ENCODE assay signal across 8 mouse cellular contexts in genomic region chr2:169158005-169158673, GRCm38 (mm10).
DNase-seq lines count a peak whose midpoint lies in the region; ATAC-seq and TF ChIP-seq lines count a peak whose summit lies in the region.
"Had no signal": no experiment of that assay in that cellular context is flagged by ENCODE, and none has a peak within 500 bp of the region (broad histone marks: within the 10 kb centered on the region; RNA-seq: fewer than 3 reads in every experiment).

No protein-coding gene starts in this region.

- no peaks in the 10 kb centered on the region for H3K27me3 ChIP-seq in heart, adult 2 months (ENCODE audit: control insufficient read depth, insufficient read depth, low read length)
- H3K27me3 ChIP-seq in embryonic facial prominence, embryonic 15.5 days, result no peaks in the 10 kb centered on the region
- H3K27me3 ChIP-seq in intestine, embryonic 16.5 days (replicated peaks; ENCODE audit: control insufficient read depth, insufficient read depth, low read length), result no peaks in the 10 kb centered on the region

- no peaks in the 10 kb centered on the region for H3K79me2 ChIP-seq in heart, adult 2 months (replicated peaks; ENCODE audit: control insufficient read depth, insufficient read depth, low read length)

- no peaks in the 10 kb centered on the region for H3K9me3 ChIP-seq in embryonic facial prominence, embryonic 15.5 days (replicated peaks)
- no peaks in the 10 kb centered on the region for H3K9me3 ChIP-seq in intestine, embryonic 16.5 days (ENCODE audit: control insufficient read depth, low read length)

- H3K4me2 ChIP-seq in embryonic facial prominence, embryonic 15.5 days (replicated peaks), result peak overlapping the region; percentile 28
- peak overlapping the region; percentile 34 for H3K4me2 ChIP-seq in intestine, embryonic 16.5 days (ENCODE audit: low read depth, low read length)

- TF ChIP-seq EP300 in heart, adult 2 months (IDR thresholded peaks at IDR 0.05; ENCODE audit: insufficient read depth, low read depth, low read length), result no peak

- DNase-seq in heart, postnatal 4 days, result peak; percentile 8
- no peak for DNase-seq in heart, adult 2 months
- peak; percentile 43 for DNase-seq in neural tube, embryonic 10.5 days (ENCODE audit: extremely low spot score, low spot score)
- DNase-seq in spleen, postnatal 36 days (ENCODE audit: low spot score in 2 of 2), result no peak
- DNase-seq: thymus, adult 18-20 months had no signal

- TF ChIP-seq POLR2A in heart, adult 2 months (IDR thresholded peaks at IDR 0.05; ENCODE audit: insufficient read depth, low read depth, low read length), result no peak

- no peaks in the 10 kb centered on the region for H3K36me3 ChIP-seq in heart, adult 2 months (ENCODE audit: control insufficient read depth, insufficient read depth, low read length)
- H3K36me3 ChIP-seq in embryonic facial prominence, embryonic 15.5 days, result no peaks in the 10 kb centered on the region
- no peaks in the 10 kb centered on the region for H3K36me3 ChIP-seq in intestine, embryonic 16.5 days (ENCODE audit: control insufficient read depth, insufficient read depth, low read length)

- no peak for TF ChIP-seq CTCF in heart, adult 2 months (IDR thresholded peaks at IDR 0.05)

- H3K4me1 ChIP-seq in heart, adult 2 months (ENCODE audit: control insufficient read depth, insufficient read depth, low read length), result no peaks in the 10 kb centered on the region; the same call in 1 of the 2 replicates
- peaks cover 15% of the 10 kb centered on the region; the same call in 1 of the 2 replicates for H3K4me1 ChIP-seq in embryonic facial prominence, embryonic 15.5 days
- H3K4me1 ChIP-seq in intestine, embryonic 16.5 days (ENCODE audit: control insufficient read depth, insufficient read depth, low read length), result peaks cover 5% of the 10 kb centered on the region; the same call in 1 of the 2 replicates

- WGBS in heart, adult 2 months, result 43% methylated on average over 17 of the region's 17 CpGs
- 45% methylated on average over 17 of the region's 17 CpGs for WGBS in embryonic facial prominence, embryonic 15.5 days
- WGBS in intestine, embryonic 16.5 days, result 23% methylated on average over 17 of the region's 17 CpGs

- no peak overlapping the region for H3K27ac ChIP-seq in heart, adult 2 months
- H3K27ac ChIP-seq in embryonic facial prominence, embryonic 15.5 days (replicated peaks), result no peak overlapping the region
- H3K27ac ChIP-seq in intestine, embryonic 16.5 days (ENCODE audit: low read length), result no peak overlapping the region

- no peak overlapping the region for H3K4me3 ChIP-seq in heart, adult 2 months
- no peak overlapping the region for H3K4me3 ChIP-seq in embryonic facial prominence, embryonic 15.5 days (replicated peaks)
- peak overlapping the region; percentile 12; the same call in 1 of the 2 replicates for H3K4me3 ChIP-seq in intestine, embryonic 16.5 days (ENCODE audit: low read length)

- no peak for ATAC-seq in embryonic facial prominence, embryonic 15.5 days (ENCODE audit: insufficient number of reproducible peaks, low FRiP score, low TSS enrichment, low read depth)
- ATAC-seq in intestine, embryonic 16.5 days, result no peak
- no peak for ATAC-seq in erythroblast, adult 5-6 weeks (replicated peaks; ENCODE audit: low FRiP score, poor library complexity, severe bottlenecking)

- no peak overlapping the region for H3K9ac ChIP-seq in heart, adult 2 months (ENCODE audit: low read depth, low read length)
- H3K9ac ChIP-seq in embryonic facial prominence, embryonic 15.5 days, result no peak overlapping the region
- no peak overlapping the region; the same call in 1 of the 2 replicates for H3K9ac ChIP-seq in intestine, embryonic 16.5 days (ENCODE audit: low read depth, low read length)

- intact Hi-C loops in heart, adult 2 months (cut with DNase I), result no loop called here

Comparison
In these comparisons a context has a peak if more than half of its experiments do, and no peak if none do; other contexts are left out.
1. DNase-seq: peak in heart, postnatal 4 days (single experiment) and neural tube, embryonic 10.5 days (single experiment); none in heart, adult 2 months (0 of 2) and spleen, postnatal 36 days (0 of 2).